1 mouse cellular context compared by ENCODE assay signal in genomic region chr7:16285450-16286025, GRCm38 (mm10).
A peak's percentile ranks its signal among the peaks of the same experiment; 100 is the strongest.
TF ChIP-seq lines count a peak whose summit lies in the region.

No protein-coding gene starts in this region.

TF ChIP-seq in CH12.LX, 34 proteins besides CTCF, POLR2A, EP300 and RAD21:
- TF ChIP-seq PAX5 (IDR thresholded peaks at IDR 0.05; ENCODE audit: low read length): no peak
- no peak for TF ChIP-seq E2F4 (IDR thresholded peaks at IDR 0.05; ENCODE audit: insufficient replicate concordance, low read depth, low read length)
- no peak for TF ChIP-seq MYC (IDR thresholded peaks at IDR 0.05; ENCODE audit: low read depth, low read length)
- TF ChIP-seq TBP (conservative IDR thresholded peaks at IDR 0.05; ENCODE audit: low read depth, low read length): no peak
- peak; percentile 33; the same call in 1 of the 2 replicates for TF ChIP-seq SIN3A (IDR thresholded peaks at IDR 0.05; ENCODE audit: low read length)
- TF ChIP-seq NELFE (IDR thresholded peaks at IDR 0.05; ENCODE audit: low read depth, low read length): no peak
